Mouse (Mus musculus) heart, embryonic 13.5 days (tissue): Measurements from ENCODE around the gene Amotl1. TPM values are rescaled to one million over a fixed set of nuclear protein-coding genes. Genes with fewer than 3 reads are reported as not detected.

Experiments
- ATAC-seq: fragments of 200-750 bp; cut with Nextera tagmentation; 2 replicates; pipeline ENCODE4 v1.8.0; 2017; ENCODE audit warnings: moderate TSS enrichment; ENCODE audit not compliant: insufficient number of reproducible peaks, low FRiP score, low TSS enrichment; ENCODE audit errors: extremely low read depth
- H3K27ac ChIP-seq: fragments of 300-500 bp; sonication (generic); replicated peaks from 2 replicates; pipeline ENCODE4 v1.5.1; 2015; ENCODE audit warnings: moderate library complexity, mild to moderate bottlenecking, inconsistent platforms
- H3K27me3 ChIP-seq: fragments of 300-500 bp; sonication (generic); replicated peaks from 2 replicates; pipeline ENCODE4 v1.6.1; 2015; ENCODE audit warnings: mild to moderate bottlenecking, inconsistent platforms
- H3K36me3 ChIP-seq: fragments of 300-500 bp; sonication (generic); 2 replicates; pipeline ENCODE4 v1.6.1; 2015; ENCODE audit warnings: mild to moderate bottlenecking, inconsistent platforms
- H3K4me1 ChIP-seq: fragments of 300-500 bp; sonication (generic); 2 replicates; pipeline ENCODE4 v1.6.1; 2015; ENCODE audit warnings: inconsistent platforms
- H3K4me2 ChIP-seq: fragments of 300-500 bp; sonication (generic); 2 replicates; pipeline ENCODE4 v1.6.1; 2015; ENCODE audit warnings: inconsistent platforms, mild to moderate bottlenecking, moderate library complexity
- H3K4me3 ChIP-seq: fragments of 300-500 bp; sonication (generic); 2 replicates; pipeline ENCODE4 v1.5.1; 2015; ENCODE audit warnings: moderate library complexity, mild to moderate bottlenecking, inconsistent platforms
- H3K9ac ChIP-seq: fragments of 300-500 bp; sonication (generic); 2 replicates; pipeline ENCODE4 v1.6.1; 2015; ENCODE audit warnings: inconsistent platforms, mild to moderate bottlenecking, moderate library complexity
- H3K9me3 ChIP-seq: fragments of 300-500 bp; sonication (generic); 2 replicates; pipeline ENCODE4 v1.6.1; 2016; ENCODE audit warnings: inconsistent platforms
- WGBS: fragments of 180-500 bp; shearing (Covaris S2); methylation state at CpG from one replicate; pipeline ENCODE4 v1.1.7; 2015; ENCODE audit warnings: mixed read lengths; 5-methylcytosine and 5-hydroxymethylcytosine counted together
- polyA plus RNA-seq: library from polyadenylated mRNA; unstranded; fragments of >200 nt; fragmentation: Nextera tagmentation; extraction: Ambion mirVana; gene quantifications from 2 replicates; pipeline ENCODE4 v1.2.1, GENCODE M21; 2015

Gene Amotl1
- polyA plus RNA-seq, 1 experiment from 2014 or later, result 15.7 TPM

DNA sequence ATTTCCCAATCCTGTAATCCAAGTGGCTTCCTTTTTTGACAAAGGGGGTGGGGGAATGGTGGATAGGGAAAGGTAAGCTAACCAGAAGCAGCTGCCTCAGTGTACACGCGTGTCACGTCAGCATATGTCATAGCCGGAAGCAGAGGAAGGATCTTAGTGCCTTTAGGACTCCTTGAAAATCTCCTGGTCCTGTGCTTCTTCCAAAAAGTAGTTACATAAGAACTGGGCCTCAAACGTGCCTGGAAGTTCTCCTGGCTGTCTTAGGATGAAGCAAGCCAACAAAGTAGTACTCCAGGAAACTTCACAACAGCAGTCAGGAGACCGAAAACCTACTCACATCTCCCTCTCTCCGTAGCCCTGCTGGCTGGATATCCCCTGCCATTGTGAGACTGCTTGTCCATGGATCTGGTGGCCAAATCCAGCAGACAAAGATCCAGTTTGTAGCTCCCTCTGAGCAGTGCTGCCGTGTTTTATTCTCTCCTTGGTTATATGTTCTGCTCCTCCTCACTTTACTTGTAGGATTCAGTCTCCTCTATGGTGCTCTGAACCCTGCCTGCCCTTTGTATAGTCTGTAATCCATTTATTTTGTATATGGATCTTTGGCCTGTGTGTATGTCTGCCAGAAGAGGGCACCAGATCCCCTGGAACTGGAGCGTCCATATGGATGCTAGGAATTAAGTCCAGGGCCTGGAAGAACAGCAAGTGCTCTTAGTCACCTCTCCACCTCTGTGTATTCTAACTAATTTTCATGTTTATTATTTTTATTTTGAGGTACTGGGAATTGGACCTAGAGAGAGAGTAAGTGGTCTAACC lies 132.0 kb downstream of the Amotl1 start:
- no peak overlapping the region for H3K9ac ChIP-seq
- WGBS, result 70% methylated on average over 9 of the region's 9 CpGs
- H3K9me3 ChIP-seq, result no peaks in the 10 kb centered on the region
- ATAC-seq, result no peak
- H3K27me3 ChIP-seq, result no peaks in the 10 kb centered on the region
- H3K4me2 ChIP-seq, result no peak overlapping the region
- no peaks in the 10 kb centered on the region for H3K4me1 ChIP-seq
- H3K36me3 ChIP-seq, result peaks cover 52% of the 10 kb centered on the region
- no peak overlapping the region for H3K4me3 ChIP-seq
- no peak overlapping the region for H3K27ac ChIP-seq

DNA sequence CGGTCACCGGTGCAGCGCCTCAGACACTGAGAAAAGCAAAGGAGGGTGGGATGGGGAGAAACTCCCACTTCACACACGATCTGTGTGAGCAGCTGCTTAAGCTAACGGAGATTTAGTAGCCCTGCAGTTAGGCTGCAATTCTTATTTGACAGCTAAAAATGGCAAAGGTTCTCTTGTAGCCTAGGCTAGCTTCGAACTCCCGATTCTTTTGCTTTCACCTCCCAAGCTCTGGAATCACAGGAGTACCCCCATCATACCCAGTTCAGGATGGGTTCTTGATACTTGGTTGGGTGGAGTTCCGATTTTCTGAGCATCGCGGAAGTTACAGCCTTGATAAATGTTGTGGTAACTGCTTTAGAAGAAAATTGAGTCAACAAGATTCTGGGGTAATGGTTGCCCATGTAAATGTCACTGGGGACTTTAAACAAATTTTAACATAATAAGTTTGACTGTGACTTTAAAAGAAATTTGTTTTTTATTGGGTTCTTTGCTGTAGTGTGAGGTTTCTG lies 143.9 kb downstream of the Amotl1 start:
- Histone ChIP-seq H3K4me2 (peak overlapping the region; percentile 90), H3K36me3 (peaks cover 39% of the 10 kb centered on the region), H3K4me3 (peak overlapping the region; percentile 95), H3K4me1 (peaks cover 14% of the 10 kb centered on the region), H3K9ac (peak overlapping the region; percentile 95), H3K9me3 (no peaks in the 10 kb centered on the region), H3K27ac (peak overlapping the region; percentile 72), H3K27me3 (no peaks in the 10 kb centered on the region)
- WGBS, result 5% methylated on average over 10 of the region's 10 CpGs
- no peak for ATAC-seq

DNA sequence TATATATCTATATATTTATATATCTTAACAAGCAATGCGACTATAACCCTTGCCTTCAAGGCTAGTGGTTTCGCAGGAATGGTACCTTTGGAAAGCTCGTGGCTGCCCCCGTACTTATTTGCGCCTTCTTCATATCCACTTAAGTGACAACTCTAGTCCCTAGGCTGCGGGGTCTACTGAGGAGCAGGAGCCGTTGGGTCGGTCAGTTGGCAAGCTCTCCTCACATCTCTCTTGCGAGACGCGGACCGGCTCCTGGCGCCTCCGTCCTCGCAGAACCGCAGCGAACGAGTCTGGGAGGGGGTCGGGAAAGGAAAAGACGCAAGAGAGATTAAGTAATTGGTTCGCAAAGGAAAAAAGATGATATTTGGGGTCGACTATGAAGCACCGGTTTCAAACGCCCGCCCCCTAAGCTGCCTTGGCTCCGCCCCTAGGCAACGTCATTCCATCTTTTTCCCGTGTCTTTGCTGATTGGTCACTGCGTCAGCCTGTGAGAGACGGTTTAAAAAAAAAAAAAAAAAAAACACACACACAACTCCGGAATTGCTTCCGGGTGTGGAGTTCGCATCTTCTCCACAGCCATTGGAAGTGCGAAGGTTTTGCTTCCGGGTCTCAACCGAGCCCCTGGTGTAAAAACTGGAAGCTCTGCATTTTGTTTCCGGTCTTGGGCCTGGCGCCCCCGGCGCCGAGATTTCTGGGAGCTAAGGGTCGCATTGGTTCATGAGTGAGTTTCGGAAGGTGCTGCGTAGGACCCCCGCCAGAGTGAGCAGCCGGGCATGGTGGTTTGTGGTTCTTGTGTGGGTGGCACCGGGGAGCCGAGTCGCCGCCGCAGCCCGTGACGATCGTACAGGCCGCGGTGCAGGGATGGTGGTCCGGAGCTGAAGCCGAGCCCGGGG lies 144.6 kb downstream of the Amotl1 start, which contains the start of the genes Kdm4d and Cwc15:
Gene Kdm4d, minus strand, starts transcription at position 460 of the 893 bp plus-strand sequence.
Gene Cwc15, plus strand, starts transcription at position 595 of the 893 bp plus-strand sequence.
- no peaks in the 10 kb centered on the region for H3K9me3 ChIP-seq
- H3K9ac ChIP-seq, result peak within 1 kb of the TSS; percentile 95
- peak within 1 kb of the TSS; percentile 72 for H3K27ac ChIP-seq
- peak within 1 kb of the TSS; percentile 95 for H3K4me3 ChIP-seq
- peak within 1 kb of the TSS; percentile 90 for H3K4me2 ChIP-seq
- peaks cover 14% of the 10 kb centered on the region for H3K4me1 ChIP-seq
- no peaks in the 10 kb centered on the region for H3K27me3 ChIP-seq
- WGBS, result under 1% methylated on average over 59 of the region's 59 CpGs
- H3K36me3 ChIP-seq, result peaks cover 32% of the 10 kb centered on the region
- peak; percentile 94 for ATAC-seq

DNA sequence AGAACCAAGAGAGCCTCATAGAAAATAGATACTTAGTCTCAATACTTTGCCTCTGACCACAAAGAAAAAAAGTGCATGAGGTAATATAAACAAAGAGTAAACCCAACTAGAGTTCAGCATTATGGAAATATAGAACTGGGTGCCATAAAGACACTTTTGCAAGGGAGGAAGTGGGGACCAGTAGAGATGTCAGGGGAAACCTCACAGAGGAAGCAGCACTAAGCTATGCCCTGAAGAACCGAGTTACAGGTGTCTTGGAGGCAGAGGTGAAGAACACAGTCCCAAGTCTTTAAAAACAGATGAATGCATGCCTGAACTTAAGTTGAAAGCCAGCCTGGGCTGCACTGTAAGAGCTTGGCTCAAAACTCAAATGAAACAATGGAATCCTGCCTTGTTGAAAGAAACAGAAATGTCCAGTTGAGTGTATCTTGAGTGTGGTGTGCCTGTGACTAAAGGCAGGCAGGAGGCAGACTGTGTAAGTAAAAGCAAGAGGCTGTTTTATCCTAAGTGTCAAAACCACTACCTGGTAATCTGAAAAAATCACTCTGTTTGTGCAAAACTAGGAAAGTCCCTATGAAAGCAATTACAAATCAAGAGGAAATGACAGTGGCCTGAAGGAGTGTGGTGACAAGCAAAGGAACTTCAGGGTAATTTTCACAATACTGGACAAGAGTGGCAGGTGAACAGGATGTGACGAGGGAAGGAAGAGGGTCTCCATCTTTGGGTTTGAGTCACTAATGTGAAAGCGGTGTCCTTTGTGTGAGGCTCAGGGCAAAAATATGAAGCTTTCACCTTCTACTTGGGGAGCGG lies 145.8 kb downstream of the Amotl1 start:
- no peak for ATAC-seq
- peak overlapping the region; percentile 95 for H3K4me3 ChIP-seq
- no peak overlapping the region for H3K27ac ChIP-seq
- H3K36me3 ChIP-seq, result peaks cover 21% of the 10 kb centered on the region
- WGBS, result 82% methylated on average over 4 of the region's 4 CpGs
- no peaks in the 10 kb centered on the region for H3K9me3 ChIP-seq
- no peaks in the 10 kb centered on the region for H3K27me3 ChIP-seq
- H3K9ac ChIP-seq, result no peak overlapping the region
- H3K4me2 ChIP-seq, result peak overlapping the region; percentile 75
- H3K4me1 ChIP-seq, result peaks cover 14% of the 10 kb centered on the region

Other genes starting within 250 kb of the Amotl1 start
- gene Kdm4d, start 144.6 kb downstream of the Amotl1 start, polyA plus RNA-seq, result 0.19 TPM in 1 of 2 replicates, not detected in the other
- gene Cwc15, start 144.4 kb downstream of the Amotl1 start, polyA plus RNA-seq, result 111 and 116 TPM in 2 replicates
- 0.06 and 0.09 TPM in 2 replicates for gene Piwil4, start 95.7 kb upstream of the Amotl1 start, polyA plus RNA-seq
- 0.99 and 1.2 TPM in 2 replicates for gene Fut4, start 107.3 kb upstream of the Amotl1 start, polyA plus RNA-seq
- gene 1700012B09Rik, start 126.0 kb upstream of the Amotl1 start, polyA plus RNA-seq, result not detected in 2 replicates
- gene Mre11a, start 139.6 kb upstream of the Amotl1 start, polyA plus RNA-seq, result 13.6 and 14.9 TPM in 2 replicates
- gene Ankrd49, start 139.8 kb upstream of the Amotl1 start, polyA plus RNA-seq, result 20.7 and 25.9 TPM in 2 replicates
- gene Gpr83, start 215.2 kb upstream of the Amotl1 start, polyA plus RNA-seq, result 0.27 TPM in 1 of 2 replicates, not detected in the other